Mouse (Mus musculus) embryonic facial prominence, embryonic 10.5 days (tissue): ENCODE measurements around the gene Itga2b. TPM values are rescaled to one million over a fixed set of nuclear protein-coding genes. Genes with fewer than 3 reads are reported as not detected.
A peak's percentile ranks its signal among the peaks of the same experiment; 100 is the strongest.
"Not testable (repeated sequence)": the region's sequence is repeated elsewhere in the genome, so short reads cannot be mapped to it uniquely, and the experiment has no call there.

Experiments
- DNase-seq: peaks from one replicate; pipeline ENCODE4 v3.0.0-alpha.2; 2017; ENCODE audit warnings: low spot score
- H3K27ac ChIP-seq: fragments of 300-500 bp; sonication (generic); replicated peaks from 2 replicates; pipeline ENCODE4 v1.5.1; 2016; ENCODE audit warnings: mild to moderate bottlenecking
- H3K27me3 ChIP-seq: fragments of 300-500 bp; sonication (generic); replicated peaks from 2 replicates; pipeline ENCODE4 v1.6.1; 2016; ENCODE audit warnings: low read depth, mild to moderate bottlenecking; ENCODE audit not compliant: poor library complexity, severe bottlenecking
- H3K36me3 ChIP-seq: fragments of 300-500 bp; sonication (generic); replicated peaks from 2 replicates; pipeline ENCODE4 v1.6.1; 2016; ENCODE audit warnings: mild to moderate bottlenecking, moderate library complexity
- H3K4me1 ChIP-seq: fragments of 300-500 bp; sonication (generic); 2 replicates; pipeline ENCODE4 v1.6.1; 2016
- H3K4me3 ChIP-seq: fragments of 300-500 bp; sonication (generic); 2 replicates; pipeline ENCODE4 v1.5.1; 2016; ENCODE audit warnings: mild to moderate bottlenecking, moderate library complexity
- H3K9me3 ChIP-seq: fragments of 300-500 bp; sonication (generic); 2 replicates; pipeline ENCODE4 v1.6.1; 2016; ENCODE audit warnings: mild to moderate bottlenecking
- WGBS: fragments of 180-500 bp; shearing (Covaris S2); methylation state at CpG from one replicate; pipeline ENCODE4 v1.1.7; 2016; 5-methylcytosine and 5-hydroxymethylcytosine counted together
- polyA plus RNA-seq: library from polyadenylated mRNA; unstranded; fragments of >200 nt; fragmentation: Nextera tagmentation; extraction: Ambion mirVana; gene quantifications from 2 replicates; pipeline ENCODE4 v1.2.1, GENCODE M21; 2016

Itga2b gene
- polyA plus RNA-seq, 1 experiment from 2014 or later = 6.5 TPM

DNA sequence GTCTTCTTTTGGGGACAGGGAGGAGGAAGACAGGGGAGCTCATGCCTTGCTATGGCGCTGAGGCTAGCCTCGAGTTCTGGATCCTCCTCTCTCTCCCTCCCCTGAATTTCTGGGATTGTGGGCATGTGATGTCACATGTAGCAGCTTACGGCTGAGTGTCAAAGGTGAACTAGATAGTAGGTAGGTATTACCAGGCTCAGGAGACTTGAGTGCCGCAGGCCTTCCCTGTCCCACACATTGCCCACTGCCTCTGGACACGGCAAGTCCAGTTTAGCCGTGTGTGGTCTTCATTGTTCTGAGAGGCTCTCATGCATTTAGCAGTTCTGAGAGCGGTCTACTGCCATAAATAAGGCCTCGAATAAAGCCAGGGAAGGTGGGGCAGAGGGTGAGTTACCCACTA, 56.9 kb downstream of the Itga2b start:
- H3K27me3 ChIP-seq = no peaks in the 10 kb centered on the region
- 83% methylated on average over 8 of the region's 8 CpGs for WGBS
- H3K9me3 ChIP-seq = no peaks in the 10 kb centered on the region
- no peak overlapping the region for H3K4me3 ChIP-seq
- no peak overlapping the region for H3K27ac ChIP-seq
- H3K4me1 ChIP-seq = peaks cover 28% of the 10 kb centered on the region
- DNase-seq = no peak
- H3K36me3 ChIP-seq = no peaks in the 10 kb centered on the region

DNA sequence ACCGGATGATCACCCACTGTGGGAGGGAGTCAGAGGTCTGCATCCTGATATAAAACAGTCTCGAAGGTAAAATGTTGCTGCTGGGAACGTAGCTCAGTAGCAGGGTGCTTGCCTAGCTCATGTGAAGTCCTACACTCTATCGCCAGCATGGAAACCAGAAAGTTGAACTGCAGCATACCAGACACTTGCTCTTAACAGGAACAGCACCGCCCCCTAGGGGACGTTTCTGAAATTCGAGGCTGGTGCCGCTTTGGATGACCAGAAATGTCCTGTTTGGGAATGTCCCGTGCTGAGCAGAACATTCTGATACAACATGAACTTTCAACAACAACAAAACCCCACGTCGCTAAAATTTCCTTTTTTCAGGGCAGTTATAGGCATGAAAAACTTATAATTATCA, 58.2 kb downstream of the Itga2b start:
- peak; percentile 90 for DNase-seq
- H3K27ac ChIP-seq = no peak overlapping the region
- 8% methylated on average over 11 of the region's 11 CpGs for WGBS
- H3K36me3 ChIP-seq = no peaks in the 10 kb centered on the region
- no peak overlapping the region for H3K4me3 ChIP-seq
- peaks cover 39% of the 10 kb centered on the region for H3K4me1 ChIP-seq
- no peaks in the 10 kb centered on the region for H3K9me3 ChIP-seq
- H3K27me3 ChIP-seq = no peaks in the 10 kb centered on the region

DNA sequence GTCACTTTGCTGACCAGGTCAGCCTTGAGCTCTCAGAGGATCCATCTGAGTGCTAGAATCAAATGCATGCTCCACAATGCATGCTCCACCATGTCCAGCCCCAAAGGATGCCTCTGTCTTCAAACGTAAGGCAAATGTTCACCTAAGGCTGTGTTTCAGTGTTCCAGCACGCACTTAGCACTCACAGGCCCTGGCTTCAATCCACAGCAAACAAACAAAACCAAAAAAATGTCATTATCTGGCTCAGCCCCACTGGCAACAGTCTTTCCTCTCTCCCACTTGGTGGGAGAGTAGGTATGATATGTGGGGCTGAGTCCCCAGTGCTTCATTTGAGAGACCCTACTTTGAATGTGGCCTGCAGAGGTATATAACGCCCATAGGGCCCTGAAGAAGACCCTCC, 58.9 kb downstream of the Itga2b start:
- no peak for DNase-seq
- H3K27ac ChIP-seq = no peak overlapping the region
- H3K9me3 ChIP-seq = no peaks in the 10 kb centered on the region
- no peak overlapping the region for H3K4me3 ChIP-seq
- WGBS = 86% methylated on average over 3 of the region's 3 CpGs
- peaks cover 46% of the 10 kb centered on the region for H3K4me1 ChIP-seq
- H3K36me3 ChIP-seq = no peaks in the 10 kb centered on the region
- no peaks in the 10 kb centered on the region for H3K27me3 ChIP-seq

DNA sequence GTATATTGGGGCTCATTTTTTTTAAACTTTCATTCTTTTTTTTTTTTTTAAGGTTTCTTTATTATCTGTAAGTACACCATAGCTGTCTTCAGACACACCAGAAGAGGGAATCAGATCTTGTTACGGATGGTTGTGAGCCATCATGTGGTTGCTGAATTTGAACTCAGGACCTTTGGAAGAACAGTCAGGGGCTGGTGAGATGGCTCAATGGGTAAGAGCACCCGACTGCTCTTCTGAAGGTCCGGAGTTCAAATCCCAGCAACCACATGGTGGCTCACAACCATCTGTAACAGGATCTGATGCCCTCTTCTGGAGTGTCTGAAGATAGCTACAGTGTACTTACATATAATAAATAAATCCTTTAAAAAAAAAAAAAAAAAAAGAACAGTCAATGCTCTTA, 59.6 kb downstream of the Itga2b start:
- not testable (repeated sequence) for H3K27me3 ChIP-seq, H3K36me3 ChIP-seq, H3K4me3 ChIP-seq, H3K9me3 ChIP-seq, H3K27ac ChIP-seq, DNase-seq
- peaks cover 53% of the 10 kb centered on the region for H3K4me1 ChIP-seq
- WGBS = 93% methylated on average over 3 of the region's 3 CpGs

DNA sequence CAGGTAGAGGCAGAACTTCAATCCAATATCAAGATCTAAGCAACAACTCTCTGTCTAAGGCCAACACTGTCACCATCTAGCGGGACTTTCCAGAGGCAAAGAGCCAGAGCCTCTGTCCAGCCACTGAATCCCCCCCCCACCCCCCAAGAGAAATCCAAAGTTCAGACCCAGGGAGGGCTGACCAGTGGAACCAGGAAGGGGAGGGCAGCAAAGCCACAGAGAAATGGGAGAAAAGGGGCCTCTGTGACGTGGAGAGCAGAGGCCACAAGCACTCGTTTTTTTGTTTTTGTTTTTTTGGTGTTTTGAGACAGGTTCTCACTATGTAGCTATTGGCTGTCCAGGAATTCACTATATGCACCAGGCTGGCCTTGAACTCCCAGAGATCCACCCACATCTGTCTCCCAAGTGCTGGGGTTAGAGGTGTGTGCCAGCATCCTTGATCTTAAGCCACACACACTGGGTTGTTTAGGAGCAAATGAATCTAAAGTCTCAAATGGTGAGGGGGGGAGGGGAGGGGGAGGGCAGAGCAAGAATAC, 60.1 kb downstream of the Itga2b start:
- 77% methylated on average over 3 of the region's 3 CpGs for WGBS
- Histone ChIP-seq H3K4me3 (no peak overlapping the region), H3K27me3 (no peaks in the 10 kb centered on the region), H3K36me3 (peaks cover 6% of the 10 kb centered on the region), H3K9me3 (no peaks in the 10 kb centered on the region), H3K4me1 (peaks cover 55% of the 10 kb centered on the region), H3K27ac (0 out of 2 replicates have a peak overlapping the region, but pooled peaks have one; percentile 0)
- no peak for DNase-seq

DNA sequence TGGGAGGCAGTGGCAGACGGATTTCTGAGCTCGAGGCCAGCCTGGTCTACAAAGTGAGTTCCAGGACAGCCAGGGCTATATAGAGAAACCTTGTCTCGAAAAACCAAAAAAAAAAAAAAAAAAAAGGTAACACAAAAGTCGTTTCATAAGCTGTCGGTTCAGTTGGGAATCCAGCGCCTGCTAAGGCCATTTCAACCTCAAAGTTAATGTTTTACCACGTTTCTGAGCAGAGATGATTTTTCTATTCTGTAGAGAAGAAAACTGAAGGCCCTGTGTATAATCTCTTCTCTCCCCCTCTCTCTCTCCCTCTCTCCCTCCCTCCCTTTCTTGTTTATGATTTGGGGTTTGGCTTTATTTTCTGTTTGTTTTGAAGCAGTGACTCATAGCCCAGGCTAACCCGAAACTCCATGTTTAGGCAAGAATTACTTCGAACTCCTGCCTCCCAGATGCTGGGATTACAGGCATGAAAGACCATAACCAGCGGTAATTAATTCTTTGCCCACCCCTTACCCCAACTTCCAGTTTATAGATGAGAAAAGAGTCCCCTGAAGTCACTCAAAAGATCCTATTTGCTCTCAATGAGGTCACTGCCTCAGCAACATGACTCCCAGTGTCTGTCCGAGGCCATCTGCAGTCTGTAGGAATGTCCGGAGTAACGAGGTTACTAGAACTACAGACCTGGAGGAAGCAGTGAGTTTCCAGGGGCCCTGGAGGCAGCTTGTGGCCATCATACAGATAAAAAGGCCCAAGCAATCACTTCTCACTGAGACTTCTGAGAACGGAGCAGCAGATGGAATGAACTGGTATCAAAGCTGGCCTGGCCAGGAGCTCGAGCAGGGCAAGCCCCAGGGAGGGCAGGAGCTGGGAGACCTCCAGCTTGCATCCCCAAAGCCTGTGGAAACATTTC, 60.8 kb downstream of the Itga2b start:
- no peak for DNase-seq
- H3K27me3 ChIP-seq = no peaks in the 10 kb centered on the region
- H3K4me3 ChIP-seq = peak overlapping the region; percentile 92
- H3K27ac ChIP-seq = peak overlapping the region; percentile 95
- H3K36me3 ChIP-seq = peaks cover 13% of the 10 kb centered on the region
- no peaks in the 10 kb centered on the region for H3K9me3 ChIP-seq
- peaks cover 58% of the 10 kb centered on the region for H3K4me1 ChIP-seq
- 42% methylated on average over 15 of the region's 15 CpGs for WGBS

DNA sequence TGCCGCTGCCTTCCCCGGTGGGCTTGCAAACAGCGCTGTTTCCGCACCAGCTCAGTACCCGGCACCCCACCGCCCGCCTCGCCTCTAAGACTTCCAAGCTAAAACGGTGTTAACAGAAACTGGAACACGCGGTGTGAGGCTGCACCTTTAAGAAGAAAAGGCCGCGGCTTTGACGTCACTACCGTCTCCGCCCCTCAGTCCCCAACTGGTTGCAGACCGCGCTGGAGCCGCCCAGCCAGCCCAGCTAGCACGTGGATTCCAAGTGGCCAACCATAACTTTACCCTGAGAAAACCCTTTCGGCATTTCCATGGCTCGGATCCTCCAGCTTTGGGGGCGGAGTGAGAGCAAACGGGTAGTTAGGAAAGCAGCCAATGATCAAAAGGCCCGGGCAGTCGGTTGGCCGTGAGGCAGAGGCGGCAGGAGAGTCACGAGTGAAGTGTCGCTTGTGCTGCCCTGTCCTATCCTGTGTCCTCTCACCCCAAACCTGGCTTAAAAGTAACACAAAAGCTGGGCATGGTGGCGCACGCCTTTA, 61.5 kb downstream of the Itga2b start:
- Histone ChIP-seq H3K36me3 (peaks cover 20% of the 10 kb centered on the region), H3K9me3 (no peaks in the 10 kb centered on the region), H3K4me1 (peaks cover 58% of the 10 kb centered on the region), H3K27ac (peak overlapping the region; percentile 95), H3K27me3 (peaks cover 4% of the 10 kb centered on the region; the same call in 1 of the 2 replicates), H3K4me3 (peak overlapping the region; percentile 92)
- under 1% methylated on average over 32 of the region's 32 CpGs for WGBS
- DNase-seq = peak; percentile 98

DNA sequence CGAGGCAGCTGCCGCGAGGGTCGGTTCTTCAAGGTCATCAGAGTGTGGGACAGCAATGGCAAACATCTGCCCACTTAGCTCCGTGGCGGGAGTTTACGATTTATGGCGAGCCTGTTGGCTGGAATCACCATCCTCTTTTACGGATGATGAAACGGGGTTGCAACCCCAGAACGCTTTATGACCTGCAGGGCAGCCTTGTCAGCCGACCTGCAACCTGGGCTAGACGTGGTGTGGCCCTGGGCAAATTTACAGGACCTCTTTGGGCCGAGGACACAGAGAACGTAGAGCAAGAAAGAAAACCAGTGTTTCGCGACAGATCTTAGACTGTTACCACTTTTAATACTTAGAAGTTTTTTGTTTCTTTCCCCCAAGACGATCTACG, 62.1 kb downstream of the Itga2b start, which contains the start of gene Slc25a39:
Slc25a39 (minus strand) TSS at position 113 of the 382 bp plus-strand sequence.
- Histone ChIP-seq H3K27ac (peak within 1 kb of the TSS; percentile 95), H3K27me3 (peaks cover 10% of the 10 kb centered on the region; the same call in 1 of the 2 replicates), H3K9me3 (no peaks in the 10 kb centered on the region), H3K4me1 (peaks cover 58% of the 10 kb centered on the region), H3K36me3 (peaks cover 26% of the 10 kb centered on the region), H3K4me3 (peak within 1 kb of the TSS; percentile 92)
- 2% methylated on average over 19 of the region's 19 CpGs for WGBS
- no peak for DNase-seq

DNA sequence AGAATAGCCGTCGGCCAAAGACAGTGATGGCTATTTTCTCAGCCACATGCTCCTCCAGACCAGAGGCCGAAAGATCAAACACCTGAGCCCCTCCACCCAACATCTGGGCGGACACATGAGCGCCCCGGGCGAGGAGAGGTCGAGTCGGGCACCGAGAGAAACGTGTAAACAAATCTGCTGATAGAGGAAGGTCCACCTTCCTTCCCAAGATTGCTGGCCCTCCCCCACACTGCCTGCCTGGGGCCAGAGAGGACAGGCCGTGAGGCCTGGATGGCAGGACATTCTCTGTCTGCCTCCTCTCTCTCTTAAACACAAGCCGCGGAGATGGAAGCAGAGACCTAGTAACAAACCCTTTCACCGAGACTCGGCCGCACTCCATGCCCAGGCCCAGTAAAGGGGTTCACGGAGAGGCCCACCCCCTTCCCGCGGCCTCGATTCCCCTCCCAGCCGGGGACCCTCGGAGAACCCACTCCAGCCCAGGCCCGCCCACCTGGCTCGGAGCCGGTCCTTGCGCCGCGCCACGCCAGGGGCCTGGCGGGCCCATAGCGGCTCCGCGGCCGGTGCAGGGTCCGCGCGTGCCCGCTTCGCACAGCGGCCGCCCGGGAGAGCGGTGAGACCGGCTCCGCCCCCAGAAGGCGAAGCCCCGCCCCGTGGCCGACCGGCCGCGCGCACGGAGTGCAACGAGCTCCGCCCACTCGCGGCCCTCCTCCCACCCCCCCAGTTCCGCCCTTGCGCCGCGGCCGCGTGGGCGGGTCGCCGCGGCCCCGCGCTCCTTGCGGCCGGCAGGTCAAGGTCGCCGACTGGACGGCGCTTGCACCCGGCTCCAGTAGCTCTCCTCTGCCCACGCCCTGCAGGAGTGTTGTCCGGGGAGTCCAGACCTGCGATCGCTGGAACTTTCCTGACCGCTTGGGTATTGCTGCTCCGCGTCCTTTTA, 62.8 kb downstream of the Itga2b start:
- H3K36me3 ChIP-seq = peaks cover 33% of the 10 kb centered on the region
- H3K4me1 ChIP-seq = peaks cover 59% of the 10 kb centered on the region
- peaks cover 17% of the 10 kb centered on the region for H3K27me3 ChIP-seq
- H3K27ac ChIP-seq = peak overlapping the region; percentile 95
- WGBS = under 1% methylated on average over 85 of the region's 85 CpGs
- H3K9me3 ChIP-seq = no peaks in the 10 kb centered on the region
- H3K4me3 ChIP-seq = peak overlapping the region; percentile 92
- DNase-seq = peak; percentile 95

DNA sequence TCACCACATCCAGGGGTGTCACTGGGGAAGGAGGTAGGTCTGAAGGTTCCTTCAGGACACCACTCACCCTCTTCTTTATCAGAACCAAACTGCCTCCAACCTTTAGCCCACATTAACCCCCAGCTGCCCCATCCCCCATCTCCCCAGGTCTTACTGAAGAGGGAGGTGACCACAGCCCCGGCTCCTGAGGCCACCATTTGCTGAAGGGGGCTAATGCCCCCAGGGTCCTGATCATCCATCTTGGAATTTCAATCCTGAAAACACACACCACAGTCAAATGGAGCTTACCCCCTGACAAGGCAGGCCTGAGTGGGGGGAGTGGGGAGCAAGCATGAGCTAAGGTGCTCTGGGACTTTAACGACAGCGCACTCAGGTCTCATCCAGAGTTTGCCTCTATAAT, 63.5 kb downstream of the Itga2b start:
- peaks cover 39% of the 10 kb centered on the region for H3K36me3 ChIP-seq
- peaks cover 61% of the 10 kb centered on the region for H3K4me1 ChIP-seq
- DNase-seq = no peak
- peak overlapping the region; percentile 92 for H3K4me3 ChIP-seq
- 15% methylated on average over 3 of the region's 3 CpGs for WGBS
- no peaks in the 10 kb centered on the region for H3K9me3 ChIP-seq
- H3K27ac ChIP-seq = peak overlapping the region; percentile 95
- H3K27me3 ChIP-seq = peaks cover 24% of the 10 kb centered on the region

DNA sequence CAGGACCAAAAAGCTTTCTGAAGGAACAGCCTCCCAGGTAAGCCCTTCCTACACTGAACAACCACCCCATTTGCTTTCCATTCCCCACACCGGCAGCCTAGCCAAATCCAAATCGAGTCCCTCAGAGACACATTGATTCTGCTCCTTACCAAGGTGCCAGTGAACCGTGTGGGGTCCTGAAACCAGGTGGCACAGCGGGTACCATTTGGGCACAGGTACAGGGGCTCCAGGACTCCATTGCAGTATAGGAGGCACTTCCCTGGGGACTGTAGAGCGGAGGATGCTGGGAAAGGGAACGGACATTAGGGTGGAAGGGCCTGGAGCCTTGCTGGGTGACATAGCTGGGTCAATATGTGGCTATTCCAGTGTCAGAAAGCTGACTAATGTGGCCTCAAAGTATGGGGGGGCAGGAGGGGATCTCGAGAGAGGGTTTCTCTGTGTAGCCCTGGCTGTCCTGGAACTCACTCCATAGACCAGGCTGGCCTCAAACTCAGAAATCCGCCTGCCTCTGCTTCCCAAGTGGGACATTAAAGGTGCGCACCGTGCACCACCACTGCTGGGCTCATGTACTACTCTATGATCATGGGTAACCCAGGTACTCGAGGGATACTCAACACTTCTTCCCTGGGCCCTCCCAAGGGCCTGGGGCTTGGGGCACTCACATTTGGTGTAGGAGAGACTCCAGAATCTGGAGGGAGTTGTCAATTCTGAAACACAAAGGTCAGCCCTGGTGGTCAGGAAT, 64.2 kb downstream of the Itga2b start:
- Histone ChIP-seq H3K4me1 (peaks cover 59% of the 10 kb centered on the region), H3K4me3 (peak overlapping the region; percentile 92), H3K36me3 (peaks cover 39% of the 10 kb centered on the region), H3K27me3 (peaks cover 31% of the 10 kb centered on the region), H3K27ac (peak overlapping the region; percentile 95; the same call in 1 of the 2 replicates), H3K9me3 (no peaks in the 10 kb centered on the region)
- 87% methylated on average over 11 of the region's 11 CpGs for WGBS
- no peak for DNase-seq
